Mouse (Mus musculus) limb, embryonic 15.5 days (tissue): ENCODE results near the gene Ccnd1. TPM values are rescaled to one million over a fixed set of nuclear protein-coding genes. Genes with fewer than 3 reads are reported as not detected.

Source experiments
- polyA plus RNA-seq: library from polyadenylated mRNA; unstranded; fragments of >200 nt; fragmentation: Nextera tagmentation; extraction: Ambion mirVana; gene quantifications from 2 replicates; pipeline ENCODE4 v1.2.1, GENCODE M21; 2015

Ccnd1 gene
- polyA plus RNA-seq, 1 experiment from 2014 or later: 129 TPM

Other genes with a start within 250 kb of the Ccnd1 start
- 9.7 and 12.0 TPM in 2 replicates for gene Ano1, start 188.0 kb downstream of the Ccnd1 start, polyA plus RNA-seq
- gene Fgf3, start 101.8 kb downstream of the Ccnd1 start, polyA plus RNA-seq: 0.06 and 0.12 TPM in 2 replicates
- gene Fgf4, start 92.6 kb downstream of the Ccnd1 start, polyA plus RNA-seq: 0.38 and 0.61 TPM in 2 replicates
- not detected in 2 replicates for gene Fgf15, start 43.4 kb downstream of the Ccnd1 start, polyA plus RNA-seq
- 27.9 and 28.1 TPM in 2 replicates for gene LTO1, start 24.8 kb downstream of the Ccnd1 start, polyA plus RNA-seq